Mouse (Mus musculus) cerebellum, adult 2 months (tissue): Measurements from ENCODE around the gene Suv39h1.

Source experiments
- CTCF ChIP-seq: fragments of 200-500 bp; IDR thresholded peaks from 2 replicates; pipeline ENCODE4 v1.5.1; 2011; ENCODE audit warnings: low read depth, mild to moderate bottlenecking, control low read depth, low read length, moderate library complexity, borderline replicate concordance; ENCODE audit not compliant: insufficient read depth
- POLR2A ChIP-seq: fragments of 200-500 bp; IDR thresholded peaks from 2 replicates; pipeline ENCODE4 v1.6.1; 2011; ENCODE audit warnings: low read length, control low read depth, borderline replicate concordance; ENCODE audit not compliant: insufficient read depth

DNA sequence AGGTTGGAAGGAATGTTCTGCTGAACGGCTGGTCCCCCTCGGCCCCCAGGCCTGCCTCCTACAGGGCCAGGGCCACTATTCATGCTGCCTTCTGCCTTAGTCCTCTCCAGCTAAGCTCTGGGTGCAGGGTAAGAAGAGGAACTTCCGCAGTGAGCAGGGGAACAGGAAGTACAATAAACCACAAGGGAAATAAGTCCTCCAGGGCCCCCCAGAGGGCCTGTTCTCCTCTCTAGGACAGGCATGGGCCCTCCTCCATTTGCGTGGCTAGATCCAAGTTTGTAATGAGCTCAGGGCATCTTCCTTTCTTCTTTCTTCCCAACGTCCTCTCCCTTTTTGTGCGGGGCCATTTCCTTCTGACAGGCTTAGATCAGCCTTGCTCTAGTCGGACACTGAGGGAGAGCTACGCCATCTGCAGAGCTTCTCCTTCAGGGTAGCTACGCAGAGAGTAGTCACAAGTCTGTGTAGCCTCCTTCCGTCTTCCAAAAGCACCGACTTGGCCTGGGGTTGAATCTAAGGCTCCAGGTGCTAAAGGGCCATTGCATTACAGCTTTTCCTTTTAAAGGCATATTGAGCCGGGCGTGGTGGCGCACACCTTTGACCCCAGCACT is 15.9 kb upstream of the Suv39h1 start, which contains the start of gene Was:
- no peak for TF ChIP-seq CTCF
- no peak for TF ChIP-seq POLR2A
